Mouse (Mus musculus) testis, adult 2 months (tissue): Measurements from ENCODE around the gene Nt5e.

Experiments
- CTCF ChIP-seq: fragments of 200-500 bp; IDR thresholded peaks from 2 replicates; pipeline ENCODE4 v1.5.1; 2012; ENCODE audit warnings: low read depth, mild to moderate bottlenecking, inconsistent platforms, low read length, moderate library complexity; ENCODE audit not compliant: control insufficient read depth, insufficient read depth, insufficient replicate concordance
- POLR2A ChIP-seq: fragments of 200-500 bp; IDR thresholded peaks from 2 replicates; pipeline ENCODE4 v1.6.1; 2012; ENCODE audit warnings: low read depth, mild to moderate bottlenecking, inconsistent platforms, low read length, moderate library complexity; ENCODE audit not compliant: control insufficient read depth

DNA sequence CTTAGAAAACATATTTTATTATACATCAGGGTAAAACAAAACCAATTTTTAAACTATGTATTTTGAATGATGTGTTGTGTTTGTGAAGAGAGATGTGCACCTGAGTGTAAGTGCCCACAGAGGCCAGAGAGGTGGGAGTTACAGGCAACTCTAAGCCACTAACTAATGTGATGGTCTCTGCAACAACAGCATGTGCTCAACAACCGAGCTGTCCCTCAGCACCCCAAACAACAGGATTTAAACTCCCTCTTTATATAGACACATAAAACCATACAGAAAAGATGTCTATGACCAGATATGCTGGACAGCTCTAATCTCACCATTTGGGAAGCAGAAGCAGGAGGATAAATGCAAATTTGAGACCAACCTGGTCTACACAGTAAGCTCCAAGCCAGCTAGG, 53.5 kb downstream of the Nt5e start:
- TF ChIP-seq CTCF (no peak), POLR2A (no peak)
